Mouse (Mus musculus) hindbrain, embryonic 13.5 days (tissue): ENCODE data around the gene Gba. TPM values are rescaled to one million over a fixed set of nuclear protein-coding genes. Genes with fewer than 3 reads are reported as not detected.
"Not testable (repeated sequence)": the region's sequence is repeated elsewhere in the genome, so short reads cannot be mapped to it uniquely, and the experiment has no call there.

Experiments
- ATAC-seq: fragments of 200-750 bp; cut with Nextera tagmentation; 2 replicates; pipeline ENCODE4 v1.8.0; 2017; ENCODE audit warnings: moderate TSS enrichment; ENCODE audit not compliant: low FRiP score
- H3K27ac ChIP-seq: fragments of 300-500 bp; sonication (generic); 2 replicates; pipeline ENCODE4 v1.5.1; 2015; ENCODE audit warnings: inconsistent platforms, mild to moderate bottlenecking, moderate library complexity
- H3K27me3 ChIP-seq: fragments of 300-500 bp; sonication (generic); 2 replicates; pipeline ENCODE4 v1.6.1; 2015; ENCODE audit warnings: mild to moderate bottlenecking, inconsistent platforms
- H3K36me3 ChIP-seq: fragments of 300-500 bp; sonication (generic); 2 replicates; pipeline ENCODE4 v1.6.1; 2015; ENCODE audit warnings: mild to moderate bottlenecking, inconsistent platforms
- H3K4me1 ChIP-seq: fragments of 300-500 bp; sonication (generic); replicated peaks from 2 replicates; pipeline ENCODE4 v1.6.1; 2015; ENCODE audit warnings: inconsistent platforms
- H3K4me2 ChIP-seq: fragments of 300-500 bp; sonication (generic); 2 replicates; pipeline ENCODE4 v1.6.1; 2015; ENCODE audit warnings: inconsistent platforms, mild to moderate bottlenecking, moderate library complexity
- H3K4me3 ChIP-seq: fragments of 300-500 bp; sonication (generic); 2 replicates; pipeline ENCODE4 v1.5.1; 2015; ENCODE audit warnings: mild to moderate bottlenecking, inconsistent platforms
- H3K9ac ChIP-seq: fragments of 300-500 bp; sonication (generic); 2 replicates; pipeline ENCODE4 v1.6.1; 2015; ENCODE audit warnings: mild to moderate bottlenecking, inconsistent platforms
- H3K9me3 ChIP-seq: fragments of 300-500 bp; sonication (generic); 2 replicates; pipeline ENCODE4 v1.6.1; 2016; ENCODE audit warnings: inconsistent platforms
- WGBS: fragments of 180-500 bp; shearing (Covaris S2); methylation state at CpG from one replicate; pipeline ENCODE4 v1.1.7; 2015; 5-methylcytosine and 5-hydroxymethylcytosine counted together
- polyA plus RNA-seq: library from polyadenylated mRNA; unstranded; fragments of >200 nt; fragmentation: Nextera tagmentation; extraction: Ambion mirVana; gene quantifications from 2 replicates; pipeline ENCODE4 v1.2.1, GENCODE M21; 2015

Gba gene
- polyA plus RNA-seq, result 47.9 TPM in 2 replicates

- Histone ChIP-seq H3K36me3 (peaks cover 37% of the 10 kb centered on the region), H3K9me3 (no peaks in the 10 kb centered on the region), H3K4me1 (peaks cover 6% of the 10 kb centered on the region), H3K27ac (peak within 1 kb of the TSS; percentile 59; the same call in 1 of the 2 replicates), H3K9ac (peak within 1 kb of the TSS; percentile 75), H3K4me2 (peak within 1 kb of the TSS; percentile 71), H3K4me3 (peak within 1 kb of the TSS; percentile 50), H3K27me3 (no peaks in the 10 kb centered on the region)
- peak; percentile 87 for ATAC-seq
- 30% methylated on average over 13 of the region's 13 CpGs for WGBS
Observed at GRCm38 (mm10) chr3:89202253-89203141, at the start of gene Gba. Gene Gba (plus strand): TSS chr3:89202928.

- no peak overlapping the region for H3K9ac ChIP-seq
- H3K27me3 ChIP-seq, result no peaks in the 10 kb centered on the region
- H3K27ac ChIP-seq, result no peak overlapping the region
- ATAC-seq, result no peak
- H3K9me3 ChIP-seq, result no peaks in the 10 kb centered on the region
- 87% methylated on average over 8 of the region's 8 CpGs for WGBS
- no peak overlapping the region for H3K4me2 ChIP-seq
- peaks cover 33% of the 10 kb centered on the region for H3K4me1 ChIP-seq
- no peak overlapping the region for H3K4me3 ChIP-seq
- peaks cover 9% of the 10 kb centered on the region for H3K36me3 ChIP-seq
Observed at GRCm38 (mm10) chr3:89156951-89157350, 45.8 kb upstream of the Gba start.

GRCm38 (mm10) chr3:89158651-89159050 is 44.1 kb upstream of the Gba start:
- 20% methylated on average over 7 of the region's 7 CpGs for WGBS
- Histone ChIP-seq H3K4me2 (peak overlapping the region; percentile 89), H3K27ac (peak overlapping the region; percentile 31), H3K9ac (peak overlapping the region; percentile 91), H3K27me3 (no peaks in the 10 kb centered on the region), H3K4me1 (peaks cover 34% of the 10 kb centered on the region), H3K9me3 (no peaks in the 10 kb centered on the region), H3K36me3 (no peaks in the 10 kb centered on the region), H3K4me3 (peak overlapping the region; percentile 82)
- ATAC-seq, result no peak

- H3K27me3 ChIP-seq, result no peaks in the 10 kb centered on the region
- H3K4me2 ChIP-seq, result peak overlapping the region; percentile 89
Observed at GRCm38 (mm10) chr3:89159211-89159610, 43.5 kb upstream of the Gba start.

GRCm38 (mm10) chr3:89159616-89160344 is 42.9 kb upstream of the Gba start, which contains the start of gene Hcn3:
Gene Hcn3 (minus strand): TSS chr3:89160196.
- no peaks in the 10 kb centered on the region for H3K36me3 ChIP-seq
- H3K4me3 ChIP-seq, result peak within 1 kb of the TSS; percentile 82
- ATAC-seq, result peak; percentile 82
- peaks cover 41% of the 10 kb centered on the region for H3K4me1 ChIP-seq
- under 1% methylated on average over 64 of the region's 66 CpGs for WGBS
- no peaks in the 10 kb centered on the region for H3K27me3 ChIP-seq
- peak within 1 kb of the TSS; percentile 75 for H3K27ac ChIP-seq
- peak within 1 kb of the TSS; percentile 91 for H3K9ac ChIP-seq
- peak within 1 kb of the TSS; percentile 89 for H3K4me2 ChIP-seq
- no peaks in the 10 kb centered on the region for H3K9me3 ChIP-seq

More at GRCm38 (mm10) chr3:89159211-89159610, 43.5 kb upstream of the Gba start:
- no peaks in the 10 kb centered on the region for H3K9me3 ChIP-seq
- H3K27ac ChIP-seq, result peak overlapping the region; percentile 60
- no peaks in the 10 kb centered on the region for H3K36me3 ChIP-seq
- ATAC-seq, result no peak
- peak overlapping the region; percentile 82 for H3K4me3 ChIP-seq
- WGBS, result 2% methylated on average over 13 of the region's 13 CpGs
- peak overlapping the region; percentile 91 for H3K9ac ChIP-seq
- H3K4me1 ChIP-seq, result peaks cover 39% of the 10 kb centered on the region

GRCm38 (mm10) chr3:89161207-89161606 is 41.5 kb upstream of the Gba start:
- H3K36me3 ChIP-seq, H3K4me3 ChIP-seq: not testable (repeated sequence)
- H3K4me1 ChIP-seq, result peaks cover 52% of the 10 kb centered on the region

GRCm38 (mm10) chr3:89161786-89162185 is 40.9 kb upstream of the Gba start:
- Histone ChIP-seq H3K9me3 (no peaks in the 10 kb centered on the region), H3K4me3 (no peak overlapping the region), H3K4me1 (peaks cover 57% of the 10 kb centered on the region), H3K4me2 (no peak overlapping the region), H3K27ac (no peak overlapping the region), H3K27me3 (no peaks in the 10 kb centered on the region), H3K36me3 (peaks cover under 1% of the 10 kb centered on the region; the same call in 1 of the 2 replicates), H3K9ac (no peak overlapping the region)
- no peak for ATAC-seq
- 80% methylated on average over 4 of the region's 4 CpGs for WGBS

More at GRCm38 (mm10) chr3:89161207-89161606, 41.5 kb upstream of the Gba start:
- H3K4me2 ChIP-seq, H3K27me3 ChIP-seq, H3K27ac ChIP-seq, H3K9ac ChIP-seq, H3K9me3 ChIP-seq, ATAC-seq: not testable (repeated sequence)

- H3K36me3 ChIP-seq, result peaks cover 11% of the 10 kb centered on the region
- peaks cover 50% of the 10 kb centered on the region for H3K4me1 ChIP-seq
- no peak overlapping the region for H3K27ac ChIP-seq
- no peaks in the 10 kb centered on the region for H3K27me3 ChIP-seq
- 79% methylated on average over 1 of the region's 1 CpGs for WGBS
- H3K9ac ChIP-seq, result no peak overlapping the region
- no peaks in the 10 kb centered on the region for H3K9me3 ChIP-seq
- ATAC-seq, result no peak
- no peak overlapping the region for H3K4me2 ChIP-seq
- H3K4me3 ChIP-seq, result no peak overlapping the region
Observed at GRCm38 (mm10) chr3:89163123-89163522, 39.6 kb upstream of the Gba start.

- no peak for ATAC-seq
- H3K9me3 ChIP-seq, result no peaks in the 10 kb centered on the region
- peak overlapping the region; percentile 83 for H3K4me3 ChIP-seq
- H3K4me1 ChIP-seq, result peaks cover 44% of the 10 kb centered on the region
- peak overlapping the region; percentile 96 for H3K9ac ChIP-seq
- peak overlapping the region; percentile 95 for H3K27ac ChIP-seq
- no peaks in the 10 kb centered on the region for H3K27me3 ChIP-seq
- WGBS, result 80% methylated on average over 5 of the region's 5 CpGs
- peak overlapping the region; percentile 66 for H3K4me2 ChIP-seq
- peaks cover 17% of the 10 kb centered on the region for H3K36me3 ChIP-seq
Observed at GRCm38 (mm10) chr3:89163643-89164245, 39.0 kb upstream of the Gba start.

GRCm38 (mm10) chr3:89164506-89165267 is 38.0 kb upstream of the Gba start, which contains the start of gene Clk2:
Gene Clk2 (plus strand): TSS chr3:89164795.
- whole genome bisulfite sequencing, result under 1% methylated on average over 73 of the region's 79 CpGs
- peak within 1 kb of the TSS; percentile 96 for H3K9ac ChIP-seq
- peaks cover 26% of the 10 kb centered on the region for H3K36me3 ChIP-seq
- H3K9me3 ChIP-seq, result no peaks in the 10 kb centered on the region
- ATAC-seq, result peak; percentile 95
- peaks cover 35% of the 10 kb centered on the region for H3K4me1 ChIP-seq
- peak within 1 kb of the TSS; percentile 95 for H3K27ac ChIP-seq
- H3K4me2 ChIP-seq, result peak within 1 kb of the TSS; percentile 66
- H3K27me3 ChIP-seq, result no peaks in the 10 kb centered on the region
- H3K4me3 ChIP-seq, result peak within 1 kb of the TSS; percentile 83

GRCm38 (mm10) chr3:89165268-89165870 is 37.4 kb upstream of the Gba start:
- Histone ChIP-seq H3K4me2 (peak overlapping the region; percentile 66), H3K4me1 (peaks cover 28% of the 10 kb centered on the region), H3K4me3 (peak overlapping the region; percentile 83), H3K27ac (peak overlapping the region; percentile 95), H3K9ac (peak overlapping the region; percentile 96), H3K9me3 (no peaks in the 10 kb centered on the region), H3K36me3 (peaks cover 33% of the 10 kb centered on the region), H3K27me3 (no peaks in the 10 kb centered on the region)
- WGBS, result 30% methylated on average over 12 of the region's 12 CpGs
- no peak; the same call in 1 of the 2 replicates for ATAC-seq
